Mouse (Mus musculus): ENCODE data around the gene Arcn1. TPM values are rescaled to one million over a fixed set of nuclear protein-coding genes. Genes with fewer than 3 reads are reported as not detected.
A peak's percentile ranks its signal among the peaks of the same experiment; 100 is the strongest.

Gene Arcn1
- polyA plus RNA-seq, 1 experiment: 47.9 TPM

- H3K4me3 ChIP-seq (ENCODE audit: low read depth, low read length): peak overlapping the region; percentile 62
- peaks cover 38% of the 10 kb centered on the region for H3K4me1 ChIP-seq (ENCODE audit: control insufficient read depth, insufficient read depth, insufficient read length, low read length)
- TF ChIP-seq CTCF (IDR thresholded peaks at IDR 0.05; ENCODE audit: extremely low read depth, insufficient read length, insufficient replicate concordance, low read depth, low read length): no peak
- no peak for TF ChIP-seq POLR2A (IDR thresholded peaks at IDR 0.05; ENCODE audit: low read depth, low read length)
- H3K36me3 ChIP-seq (ENCODE audit: control insufficient read depth, insufficient read depth, low read length): peaks cover 9% of the 10 kb centered on the region
- H3K27me3 ChIP-seq (ENCODE audit: control insufficient read depth, insufficient read depth, low read length): no peaks in the 10 kb centered on the region
- WGBS: 38% methylated on average over 28 of the region's 28 CpGs
- no peak overlapping the region for H3K27ac ChIP-seq (ENCODE audit: insufficient read depth, low read depth, low read length)
These were observed 59.8 kb downstream of the Arcn1 start for GRCm38 (mm10) chr9:44707749-44708428.

DNA sequence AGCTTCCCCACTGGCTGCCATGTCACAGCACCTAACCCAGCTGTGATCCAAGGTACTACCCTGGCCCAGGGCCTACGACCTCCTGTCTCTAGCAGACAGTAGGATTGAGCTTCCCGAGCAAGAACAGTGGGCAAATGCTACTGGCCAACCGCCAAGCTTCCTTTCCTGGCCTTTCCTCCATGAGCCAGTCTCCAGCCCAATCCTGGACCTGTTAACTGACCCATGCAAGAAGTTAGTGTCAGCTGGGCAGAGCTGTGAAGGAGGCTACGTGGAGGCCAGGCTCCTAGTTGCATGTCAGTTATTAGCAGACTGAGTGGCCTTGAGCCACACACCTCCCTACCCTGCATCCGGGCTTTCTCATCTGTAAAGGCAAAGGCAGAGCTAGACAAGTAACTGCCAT is 67.9 kb downstream of the Arcn1 start:
- H3K27ac ChIP-seq (ENCODE audit: insufficient read depth, low read depth, low read length): no peak overlapping the region
- H3K27me3 ChIP-seq (ENCODE audit: control insufficient read depth, insufficient read depth, low read length): no peaks in the 10 kb centered on the region
- H3K4me1 ChIP-seq (ENCODE audit: control insufficient read depth, insufficient read depth, insufficient read length, low read length): no peaks in the 10 kb centered on the region
- H3K4me3 ChIP-seq (ENCODE audit: low read depth, low read length): no peak overlapping the region
- TF ChIP-seq CTCF (IDR thresholded peaks at IDR 0.05; ENCODE audit: extremely low read depth, insufficient read length, insufficient replicate concordance, low read depth, low read length) (no peak), POLR2A (IDR thresholded peaks at IDR 0.05; ENCODE audit: low read depth, low read length) (no peak)
- 84% methylated on average over 5 of the region's 5 CpGs for WGBS
- H3K36me3 ChIP-seq (ENCODE audit: control insufficient read depth, insufficient read depth, low read length): peaks cover 33% of the 10 kb centered on the region

- H3K36me3 ChIP-seq (ENCODE audit: control insufficient read depth, insufficient read depth, low read length): peaks cover 36% of the 10 kb centered on the region
These were observed 68.4 kb downstream of the Arcn1 start for GRCm38 (mm10) chr9:44699196-44699595.

DNA sequence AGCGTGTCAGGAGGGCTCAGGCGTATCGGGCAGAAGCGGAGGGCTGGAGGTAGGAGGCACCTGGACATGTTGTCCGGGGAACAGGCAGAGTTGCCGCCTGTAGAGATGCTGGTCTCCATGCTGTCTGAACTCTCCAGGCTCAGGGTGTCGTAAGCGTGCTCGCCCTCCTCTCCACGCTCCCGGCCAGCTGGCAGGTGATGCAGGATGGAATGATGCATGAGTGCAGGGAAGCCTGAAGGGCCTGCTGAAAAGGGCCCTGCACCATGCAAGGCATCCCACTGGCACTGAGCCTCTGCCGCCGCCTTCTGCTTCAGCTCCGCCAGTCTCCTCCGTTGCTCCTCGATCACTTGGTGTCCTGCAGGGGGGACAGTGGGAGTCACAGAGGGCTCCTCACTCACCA is 69.8 kb downstream of the Arcn1 start:
- H3K4me1 ChIP-seq (ENCODE audit: control insufficient read depth, insufficient read depth, insufficient read length, low read length): no peaks in the 10 kb centered on the region
- WGBS: 93% methylated on average over 16 of the region's 16 CpGs
- H3K27ac ChIP-seq (ENCODE audit: insufficient read depth, low read depth, low read length): no peak overlapping the region
- no peaks in the 10 kb centered on the region for H3K27me3 ChIP-seq (ENCODE audit: control insufficient read depth, insufficient read depth, low read length)
- no peak overlapping the region for H3K4me3 ChIP-seq (ENCODE audit: low read depth, low read length)
- no peak for TF ChIP-seq CTCF (IDR thresholded peaks at IDR 0.05; ENCODE audit: extremely low read depth, insufficient read length, insufficient replicate concordance, low read depth, low read length)
- TF ChIP-seq POLR2A (IDR thresholded peaks at IDR 0.05; ENCODE audit: low read depth, low read length): no peak
- peaks cover 43% of the 10 kb centered on the region for H3K36me3 ChIP-seq (ENCODE audit: control insufficient read depth, insufficient read depth, low read length)

More at GRCm38 (mm10) chr9:44699196-44699595, 68.4 kb downstream of the Arcn1 start:
- no peak overlapping the region for H3K4me3 ChIP-seq (ENCODE audit: low read depth, low read length)
- 93% methylated on average over 10 of the region's 10 CpGs for WGBS
- H3K27me3 ChIP-seq (ENCODE audit: control insufficient read depth, insufficient read depth, low read length): no peaks in the 10 kb centered on the region
- TF ChIP-seq POLR2A (IDR thresholded peaks at IDR 0.05; ENCODE audit: low read depth, low read length) (no peak), CTCF (IDR thresholded peaks at IDR 0.05; ENCODE audit: extremely low read depth, insufficient read length, insufficient replicate concordance, low read depth, low read length) (no peak)
- H3K27ac ChIP-seq (ENCODE audit: insufficient read depth, low read depth, low read length): no peak overlapping the region
- no peaks in the 10 kb centered on the region for H3K4me1 ChIP-seq (ENCODE audit: control insufficient read depth, insufficient read depth, insufficient read length, low read length)

- H3K4me1 ChIP-seq (ENCODE audit: control insufficient read depth, insufficient read depth, insufficient read length, low read length): peaks cover 22% of the 10 kb centered on the region
- no peak overlapping the region for H3K4me3 ChIP-seq (ENCODE audit: low read depth, low read length)
- 91% methylated on average over 11 of the region's 11 CpGs for WGBS
- H3K27ac ChIP-seq (ENCODE audit: insufficient read depth, low read depth, low read length): no peak overlapping the region
- H3K27me3 ChIP-seq (ENCODE audit: control insufficient read depth, insufficient read depth, low read length): no peaks in the 10 kb centered on the region
- TF ChIP-seq POLR2A (IDR thresholded peaks at IDR 0.05; ENCODE audit: low read depth, low read length) (no peak), CTCF (IDR thresholded peaks at IDR 0.05; ENCODE audit: extremely low read depth, insufficient read length, insufficient replicate concordance, low read depth, low read length) (no peak)
- H3K36me3 ChIP-seq (ENCODE audit: control insufficient read depth, insufficient read depth, low read length): peaks cover 33% of the 10 kb centered on the region
These were observed 74.6 kb downstream of the Arcn1 start for GRCm38 (mm10) chr9:44693071-44693470.

- Histone ChIP-seq H3K27me3 (ENCODE audit: control insufficient read depth, insufficient read depth, low read length) (no peaks in the 10 kb centered on the region), H3K4me1 (ENCODE audit: control insufficient read depth, insufficient read depth, insufficient read length, low read length) (peaks cover 22% of the 10 kb centered on the region), H3K4me3 (ENCODE audit: low read depth, low read length) (0 out of 2 replicates have a peak overlapping the region, but pooled peaks have one; percentile 2), H3K36me3 (ENCODE audit: control insufficient read depth, insufficient read depth, low read length) (peaks cover 26% of the 10 kb centered on the region), H3K27ac (ENCODE audit: insufficient read depth, low read depth, low read length) (peak overlapping the region; percentile 63)
- WGBS: 19% methylated on average over 21 of the region's 21 CpGs
- TF ChIP-seq CTCF (IDR thresholded peaks at IDR 0.05; ENCODE audit: extremely low read depth, insufficient read length, insufficient replicate concordance, low read depth, low read length) (no peak), POLR2A (IDR thresholded peaks at IDR 0.05; ENCODE audit: low read depth, low read length) (no peak)
These were observed 75.7 kb downstream of the Arcn1 start for GRCm38 (mm10) chr9:44691671-44692520.

Other genes with a start within 250 kb of the Arcn1 start
- gene Cxcr5, start 206.0 kb downstream of the Arcn1 start, polyA plus RNA-seq (2012; rRNA removed): 2.0 and 5.7 TPM in 2 replicates
- 5.1 and 9.6 TPM in 2 replicates for gene Ddx6, start 163.0 kb downstream of the Arcn1 start, polyA plus RNA-seq (2012; rRNA removed)
- gene Treh, start 94.6 kb downstream of the Arcn1 start, polyA plus RNA-seq (2012; rRNA removed): 131 and 183 TPM in 2 replicates
- 29.8 and 34.1 TPM in 2 replicates for gene Phldb1, start 32.6 kb downstream of the Arcn1 start, polyA plus RNA-seq (2012; rRNA removed)
- 13.4 and 26.2 TPM in 2 replicates for gene Ift46, start 63 bp upstream of the Arcn1 start, polyA plus RNA-seq (2012; rRNA removed)
- 2.9 and 6.9 TPM in 2 replicates for gene Tmem25, start 31.5 kb upstream of the Arcn1 start, polyA plus RNA-seq (2012; rRNA removed)
- 2.1 and 9.4 TPM in 2 replicates for gene Ttc36, start 35.2 kb upstream of the Arcn1 start, polyA plus RNA-seq (2012; rRNA removed)
- 6.8 and 12.2 TPM in 2 replicates for gene Kmt2a, start 113.5 kb upstream of the Arcn1 start, polyA plus RNA-seq (2012; rRNA removed)
- 72.7 and 102 TPM in 2 replicates for gene Atp5l, start 152.9 kb upstream of the Arcn1 start, polyA plus RNA-seq (2012; rRNA removed)
- 4.9 and 7.1 TPM in 2 replicates for gene Ube4a, start 197.8 kb upstream of the Arcn1 start, polyA plus RNA-seq (2012; rRNA removed)
- 2.8 and 4.0 TPM in 2 replicates for gene Cd3g, start 212.6 kb upstream of the Arcn1 start, polyA plus RNA-seq (2012; rRNA removed)
- 3.3 and 3.8 TPM in 2 replicates for gene Cd3d, start 213.9 kb upstream of the Arcn1 start, polyA plus RNA-seq (2012; rRNA removed)
- gene Cd3e, start 241.8 kb upstream of the Arcn1 start, polyA plus RNA-seq (2012; rRNA removed): 12.9 and 13.7 TPM in 2 replicates

Measured in small intestine, adult 2 months (tissue).